Mouse (Mus musculus) layer of hippocampus, adult 9-10 months (tissue): Measurements from ENCODE around the gene Slc1a7.

Source experiments
- DNase-seq: peaks from one replicate; pipeline ENCODE4 v3.0.0; 2022; ENCODE audit warnings: low spot score

Slc1a7 gene

GRCm38 (mm10) chr4:108055873-108056272 is 87.7 kb downstream of the Slc1a7 start:
- no peak for DNase-seq

DNA sequence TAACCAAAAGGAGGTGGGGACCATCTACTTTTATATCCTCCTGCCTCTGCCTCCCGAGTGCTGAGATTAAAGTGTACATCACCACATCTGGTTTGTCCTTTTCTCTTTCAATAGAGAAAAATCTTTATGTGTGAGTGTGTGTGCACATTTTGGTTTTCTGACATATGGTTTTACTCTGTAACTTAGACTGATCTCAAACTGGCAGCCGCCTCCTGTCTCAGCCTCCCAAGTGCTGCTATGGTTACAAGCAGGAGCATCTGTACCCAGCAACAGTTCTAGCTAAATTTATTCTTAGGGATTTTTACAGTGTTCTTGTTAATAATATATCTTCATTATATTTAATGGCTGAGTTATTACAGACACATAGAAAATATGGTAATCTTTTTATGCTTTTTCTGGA is 89.1 kb downstream of the Slc1a7 start:
- DNase-seq = no peak

DNA sequence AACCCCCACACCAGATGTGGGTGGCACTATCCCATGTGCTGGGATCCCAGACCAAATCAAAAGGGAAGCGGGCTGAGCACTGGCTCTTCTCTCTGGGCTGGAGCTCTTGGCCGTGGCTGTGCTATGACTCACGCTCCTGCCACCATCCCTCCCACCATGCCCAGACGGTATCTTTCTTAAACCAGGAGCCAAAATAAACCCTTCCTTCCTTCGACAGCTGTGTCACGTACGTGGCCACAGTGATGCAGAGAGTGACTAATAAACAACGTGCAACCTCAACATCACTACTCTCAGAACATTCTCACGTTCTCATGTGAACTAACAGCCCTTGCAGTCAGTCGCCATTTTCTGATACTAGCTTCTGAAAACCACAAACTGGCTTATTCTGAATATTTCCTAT is 90.0 kb downstream of the Slc1a7 start:
- DNase-seq = no peak

GRCm38 (mm10) chr4:108059601-108060379 is 91.7 kb downstream of the Slc1a7 start:
- DNase-seq = no peak

DNA sequence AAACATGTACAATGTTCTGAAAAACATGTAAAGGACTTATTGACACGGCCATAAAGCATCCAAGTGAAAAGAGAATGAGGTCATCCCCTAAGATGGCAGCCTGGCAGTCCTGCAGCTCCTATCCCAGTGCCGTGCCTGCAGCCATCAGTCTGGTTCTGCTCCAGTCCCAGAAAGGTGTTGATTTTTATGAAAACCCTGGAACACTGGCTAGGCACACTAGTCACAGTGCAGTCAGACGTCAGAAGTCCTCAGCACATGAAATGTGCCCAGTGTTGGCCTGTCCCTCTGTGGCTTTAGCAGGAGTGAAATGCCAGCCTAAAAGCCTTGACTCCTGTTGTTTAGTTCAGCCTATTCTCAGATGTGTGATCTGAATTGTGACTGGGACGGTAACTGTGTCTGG is 92.6 kb downstream of the Slc1a7 start:
- DNase-seq = no peak

- no peak for DNase-seq
These were observed 94.4 kb downstream of the Slc1a7 start for GRCm38 (mm10) chr4:108062524-108062923.
